Mouse (Mus musculus) bone marrow macrophage, adult 2 months (primary cell): Measurements from ENCODE around the gene Kif1b. TPM values are rescaled to one million over a fixed set of nuclear protein-coding genes. Genes with fewer than 3 reads are reported as not detected.

Source experiments
- H3K27ac ChIP-seq: 2 replicates; pipeline ENCODE4 v1.5.1; 2012; ENCODE audit warnings: low read depth, low read length; ENCODE audit not compliant: insufficient read depth
- H3K4me1 ChIP-seq: 2 replicates; pipeline ENCODE4 v1.6.1; 2012; ENCODE audit warnings: low read length; ENCODE audit not compliant: control insufficient read depth, insufficient read depth
- H3K4me3 ChIP-seq: 2 replicates; pipeline ENCODE4 v1.5.1; 2012; ENCODE audit warnings: mild to moderate bottlenecking, low read length, moderate library complexity; ENCODE audit not compliant: insufficient read depth
- CTCF ChIP-seq: IDR thresholded peaks from 2 replicates; pipeline ENCODE4 v1.5.1; 2012; ENCODE audit warnings: low read depth, mild to moderate bottlenecking, low read length, moderate library complexity
- POLR2A ChIP-seq: IDR thresholded peaks from 2 replicates; pipeline ENCODE4 v1.6.1; 2012; ENCODE audit warnings: mild to moderate bottlenecking, low read depth, low read length, borderline replicate concordance
- polyA plus RNA-seq: library from polyadenylated mRNA; stranded (reverse); fragments of >200 nt; gene quantifications from 2 replicates; pipeline ENCODE4 v1.2.4, GENCODE M21; 2012; ENCODE audit not compliant: missing spikeins, insufficient read depth, insufficient read length

The Kif1b gene
- polyA plus RNA-seq, 1 experiment = 26.4 TPM

DNA sequence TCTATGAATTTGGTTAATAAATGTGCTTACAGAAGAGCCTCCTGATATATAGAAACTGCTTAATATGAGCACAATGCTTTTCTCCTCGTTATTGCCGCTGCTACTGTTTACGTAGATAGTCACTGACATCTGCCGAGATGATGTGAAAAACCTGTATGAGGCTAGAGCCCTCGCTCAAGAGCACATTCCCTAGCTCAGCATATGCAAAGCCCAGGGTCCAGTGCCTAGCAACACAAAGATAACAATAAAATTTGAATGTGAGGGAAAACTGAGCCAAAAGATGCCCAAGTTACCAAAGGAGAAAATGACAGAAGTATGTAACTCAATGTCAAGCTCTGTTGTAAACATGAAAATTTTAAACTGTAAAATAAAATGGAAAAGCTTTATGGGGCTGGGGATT, 4.0 kb downstream of the Kif1b start:
- Histone ChIP-seq H3K4me1 (peaks cover 17% of the 10 kb centered on the region), H3K27ac (no peak overlapping the region), H3K4me3 (no peak overlapping the region)
- TF ChIP-seq POLR2A (no peak), CTCF (no peak)

GRCm38 (mm10) chr4:149302751-149303150, 4.7 kb downstream of the Kif1b start:
- Histone ChIP-seq H3K27ac (no peak overlapping the region), H3K4me3 (no peak overlapping the region), H3K4me1 (peaks cover 17% of the 10 kb centered on the region)
- TF ChIP-seq POLR2A (no peak), CTCF (no peak)

DNA sequence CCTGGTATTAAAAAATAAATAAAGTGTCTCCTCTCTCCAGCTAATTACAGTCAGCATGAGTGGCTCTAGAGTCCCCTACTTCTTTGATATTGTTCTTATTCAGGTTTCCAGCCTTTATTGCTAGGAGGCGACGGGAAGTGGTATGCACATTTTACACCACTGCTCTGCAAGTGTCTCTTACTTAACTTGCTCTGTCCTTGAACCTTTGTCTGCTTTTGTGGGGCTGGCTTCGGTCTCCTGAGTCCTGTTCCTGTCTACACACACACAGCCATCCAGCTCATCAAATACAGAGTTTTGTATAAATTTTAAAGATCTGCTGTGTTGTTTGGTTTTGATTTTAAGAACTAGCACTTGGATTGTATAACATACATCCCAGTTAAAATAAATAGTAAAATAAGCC, 5.4 kb downstream of the Kif1b start:
- no peak overlapping the region for H3K27ac ChIP-seq
- no peak overlapping the region for H3K4me3 ChIP-seq
- peaks cover 17% of the 10 kb centered on the region for H3K4me1 ChIP-seq
- TF ChIP-seq POLR2A (no peak), CTCF (no peak)

DNA sequence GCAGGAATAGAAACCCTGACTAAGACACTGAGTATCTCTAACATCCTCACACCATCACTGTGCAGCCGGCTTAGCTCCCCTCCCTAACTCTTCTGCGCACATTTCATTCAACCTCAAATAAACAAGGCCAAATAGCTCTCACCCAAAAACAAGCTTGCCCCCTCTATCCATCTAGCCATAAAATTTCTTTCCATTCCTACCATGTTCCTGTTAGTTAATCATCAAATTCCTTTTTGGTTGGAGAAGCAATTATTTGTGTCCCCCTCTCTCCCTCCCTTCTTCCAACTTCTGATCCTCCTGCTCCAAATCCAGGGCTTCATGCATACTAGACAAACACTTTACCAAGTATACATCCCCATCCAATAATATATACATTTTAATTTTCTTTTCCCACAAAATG, 11.0 kb downstream of the Kif1b start:
- H3K4me1 ChIP-seq = peaks cover 11% of the 10 kb centered on the region
- no peak overlapping the region for H3K4me3 ChIP-seq
- H3K27ac ChIP-seq = no peak overlapping the region
- TF ChIP-seq CTCF = no peak
- no peak for TF ChIP-seq POLR2A

DNA sequence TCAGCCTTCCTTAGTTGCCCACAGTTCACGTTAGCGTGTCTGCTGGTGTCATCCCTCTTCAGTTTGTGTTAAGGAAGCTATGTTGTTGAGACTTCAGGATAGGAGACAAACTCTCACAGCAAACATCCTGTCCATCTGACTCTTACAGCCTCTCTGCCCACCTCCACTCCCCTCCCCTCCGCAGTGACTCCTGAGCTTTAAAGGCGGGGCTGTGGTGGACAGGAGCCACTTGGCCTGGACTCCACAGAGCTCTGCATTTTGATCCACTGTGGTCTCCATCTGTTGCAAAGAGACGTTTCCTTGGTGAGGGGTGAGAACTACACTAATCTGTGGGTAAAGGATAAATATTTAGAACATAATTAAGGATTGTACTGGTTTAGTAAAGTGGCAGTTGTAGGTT, 14.5 kb downstream of the Kif1b start:
- Histone ChIP-seq H3K4me3 (no peak overlapping the region), H3K4me1 (peaks cover 11% of the 10 kb centered on the region), H3K27ac (no peak overlapping the region)
- TF ChIP-seq CTCF (no peak), POLR2A (no peak)

DNA sequence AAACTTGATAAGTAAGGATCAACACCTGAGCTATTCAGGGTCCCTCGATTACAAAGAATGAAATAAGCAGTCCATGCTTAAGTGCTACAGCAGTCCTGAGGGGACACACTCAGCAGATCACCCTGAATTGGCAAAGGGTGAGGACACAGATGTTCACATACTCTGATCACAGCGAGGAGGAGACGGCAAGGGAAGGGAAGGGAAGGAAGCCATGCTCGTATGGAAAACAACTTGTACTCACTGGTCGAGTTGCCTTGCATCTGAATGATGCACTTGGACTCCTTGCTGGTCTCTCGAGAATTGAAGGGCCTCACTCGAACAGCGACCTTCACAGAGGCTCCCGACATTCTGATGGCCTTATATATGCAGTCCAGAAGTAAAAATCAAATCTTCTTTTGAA, 16.4 kb downstream of the Kif1b start:
- no peak overlapping the region for H3K4me3 ChIP-seq
- no peak for TF ChIP-seq POLR2A
- TF ChIP-seq CTCF = no peak
- no peak overlapping the region for H3K27ac ChIP-seq
- H3K4me1 ChIP-seq = peaks cover 12% of the 10 kb centered on the region

- H3K27ac ChIP-seq = no peak overlapping the region
- H3K4me3 ChIP-seq = no peak overlapping the region
- H3K4me1 ChIP-seq = peaks cover 12% of the 10 kb centered on the region
- TF ChIP-seq CTCF (no peak), POLR2A (no peak)
Observed at GRCm38 (mm10) chr4:149290157-149290750, 17.2 kb downstream of the Kif1b start.

GRCm38 (mm10) chr4:149286287-149287137, 21.0 kb downstream of the Kif1b start:
- TF ChIP-seq CTCF = no peak
- TF ChIP-seq POLR2A = no peak
- no peak overlapping the region for H3K27ac ChIP-seq
- H3K4me1 ChIP-seq = peaks cover 15% of the 10 kb centered on the region
- no peak overlapping the region for H3K4me3 ChIP-seq

DNA sequence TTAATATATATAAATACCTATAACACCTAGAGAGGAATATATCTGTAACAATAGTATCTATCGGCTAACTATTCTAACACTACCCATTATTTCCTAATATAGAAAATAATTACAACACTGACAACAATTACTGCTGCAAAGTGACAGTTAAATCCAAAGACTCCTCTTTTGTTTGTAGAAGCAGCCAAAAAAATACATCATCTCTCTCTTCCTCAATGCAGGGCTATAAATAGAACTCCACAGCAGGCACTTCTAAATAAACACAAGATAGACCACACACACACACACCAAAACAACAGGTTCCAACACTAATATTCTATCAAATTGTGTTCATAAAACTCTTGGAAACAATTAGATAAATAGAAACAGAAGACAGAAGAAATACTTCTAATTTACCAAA, 21.8 kb downstream of the Kif1b start:
- peaks cover 15% of the 10 kb centered on the region for H3K4me1 ChIP-seq
- no peak overlapping the region for H3K4me3 ChIP-seq
- TF ChIP-seq POLR2A (no peak), CTCF (no peak)
- no peak overlapping the region for H3K27ac ChIP-seq

GRCm38 (mm10) chr4:149283018-149283417, 24.5 kb downstream of the Kif1b start:
- Histone ChIP-seq H3K4me1 (peaks cover 15% of the 10 kb centered on the region), H3K27ac (no peak overlapping the region), H3K4me3 (no peak overlapping the region)
- TF ChIP-seq CTCF (no peak), POLR2A (no peak)
